Mouse (Mus musculus) CH12.LX (cell line): ENCODE measurements around the gene Pcdh7. TPM values are rescaled to one million over a fixed set of nuclear protein-coding genes. Genes with fewer than 3 reads are reported as not detected.

ENCODE experiments used
- DNase-seq: peaks from one replicate; pipeline ENCODE4 v3.0.0-alpha.2; 2013; ENCODE audit errors: extremely low read depth
- H3K27ac ChIP-seq: 2 replicates; pipeline ENCODE4 v1.5.1; 2012; ENCODE audit warnings: low read depth, mild to moderate bottlenecking, control low read depth, moderate library complexity; ENCODE audit not compliant: insufficient read depth
- H3K27me3 ChIP-seq: replicated peaks from 2 replicates; pipeline ENCODE3; 2012; ENCODE audit warnings: inconsistent platforms
- H3K36me3 ChIP-seq, 2 experiments: replicated peaks in 1 of 2; 2 replicates each; pipeline versions ENCODE3 to v1.6.1; 2012; ENCODE audit warnings: inconsistent platforms in 1 of 2, low read length in 1 of 2, mild to moderate bottlenecking in 1 of 2, mixed read lengths in 1 of 2, moderate library complexity in 1 of 2; ENCODE audit not compliant: control insufficient read depth in 1 of 2, insufficient read depth in 1 of 2
- H3K4me1 ChIP-seq, 2 experiments: 2 replicates each; pipeline ENCODE4 v1.6.1; 2012; ENCODE audit warnings: inconsistent platforms in 1 of 2, moderate library complexity in 1 of 2; ENCODE audit not compliant: insufficient read depth in 2 of 2, control insufficient read depth in 1 of 2
- H3K4me2 ChIP-seq: 2 replicates; pipeline ENCODE4 v1.6.1; 2012; ENCODE audit warnings: low read depth, mild to moderate bottlenecking, control low read depth; ENCODE audit not compliant: poor library complexity, insufficient read depth, severe bottlenecking
- H3K4me3 ChIP-seq, 3 experiments: fragments of 150-350 bp in 1 of 3; sonication (generic) in 1 of 3; replicated peaks in 1 of 3; 2 replicates each; pipeline versions ENCODE3 to v1.5.1; 2011 to 2012; ENCODE audit warnings: low read depth in 2 of 3, low read length in 2 of 3, mild to moderate bottlenecking in 2 of 3, moderate library complexity in 2 of 3, control low read depth in 1 of 3, improper control_type of control experiment in 1 of 3, inconsistent platforms in 1 of 3, mixed read lengths in 1 of 3; ENCODE audit not compliant: poor library complexity in 1 of 3
- H3K79me2 ChIP-seq: replicated peaks from 2 replicates; pipeline ENCODE4 v1.6.1; 2012; ENCODE audit warnings: mild to moderate bottlenecking, moderate library complexity; ENCODE audit not compliant: control insufficient read depth, poor library complexity, insufficient read depth, severe bottlenecking; ENCODE audit errors: extremely low read depth
- H3K9ac ChIP-seq: 2 replicates; pipeline ENCODE4 v1.6.1; 2012; ENCODE audit warnings: low read depth, mild to moderate bottlenecking, control low read depth, moderate library complexity; ENCODE audit not compliant: insufficient read depth
- H3K9me3 ChIP-seq: replicated peaks from 2 replicates; pipeline ENCODE3; 2012; ENCODE audit warnings: low read length, inconsistent platforms, mixed read lengths
- BHLHE40 ChIP-seq: IDR thresholded peaks from 2 replicates; pipeline ENCODE4 v1.6.1; 2011; ENCODE audit warnings: mild to moderate bottlenecking, low read depth, low read length, improper control_type of control experiment
- CTCF ChIP-seq, 2 experiments: IDR thresholded peaks in 1 of 2; conservative IDR thresholded peaks in 1 of 2; 2 replicates each; pipeline ENCODE4 v1.5.1; 2011 to 2012; ENCODE audit warnings: low read depth in 2 of 2, low read length in 2 of 2, improper control_type of control experiment in 1 of 2, inconsistent platforms in 1 of 2, mild to moderate bottlenecking in 1 of 2, moderate library complexity in 1 of 2
- E2F4 ChIP-seq: IDR thresholded peaks from 2 replicates; pipeline ENCODE4 v1.6.1; 2011; ENCODE audit warnings: low read depth, low read length, improper control_type of control experiment; ENCODE audit not compliant: insufficient replicate concordance
- EP300 ChIP-seq: IDR thresholded peaks from 2 replicates; pipeline ENCODE4 v1.6.1; 2011; ENCODE audit warnings: low read length, improper control_type of control experiment
- ETS1 ChIP-seq: conservative IDR thresholded peaks from 2 replicates; pipeline ENCODE4 v1.6.1; 2012; ENCODE audit warnings: low read depth, mild to moderate bottlenecking, inconsistent platforms, low read length, improper control_type of control experiment, moderate library complexity
- IRF4 ChIP-seq: IDR thresholded peaks from 2 replicates; pipeline ENCODE4 v1.6.1; 2014; ENCODE audit warnings: low read depth, mild to moderate bottlenecking, inconsistent platforms, low read length, improper control_type of control experiment
- JUN ChIP-seq: IDR thresholded peaks from 2 replicates; pipeline ENCODE4 v1.6.1; 2011; ENCODE audit warnings: low read depth, mild to moderate bottlenecking, low read length, improper control_type of control experiment, moderate library complexity; ENCODE audit not compliant: insufficient read depth
- MAX ChIP-seq: IDR thresholded peaks from 2 replicates; pipeline ENCODE4 v1.6.1; 2011; ENCODE audit warnings: low read length, improper control_type of control experiment
- MAZ ChIP-seq: IDR thresholded peaks from 2 replicates; pipeline ENCODE4 v1.6.1; 2012; ENCODE audit warnings: low read depth, mild to moderate bottlenecking, inconsistent platforms, low read length, improper control_type of control experiment, moderate library complexity
- MEF2A ChIP-seq: IDR thresholded peaks from 2 replicates; pipeline ENCODE4 v1.6.1; 2014; ENCODE audit warnings: low read depth, mild to moderate bottlenecking, inconsistent platforms, low read length, improper control_type of control experiment, borderline replicate concordance
- PAX5 ChIP-seq: IDR thresholded peaks from 2 replicates; pipeline ENCODE4 v1.6.1; 2012; ENCODE audit warnings: low read length, inconsistent platforms, mixed read lengths
- POLR2A ChIP-seq: IDR thresholded peaks from 2 replicates; pipeline ENCODE4 v1.6.1; 2011; ENCODE audit warnings: low read depth, mild to moderate bottlenecking, improper control_type of control experiment, low read length
- TBP ChIP-seq: conservative IDR thresholded peaks from 2 replicates; pipeline ENCODE4 v1.6.1; 2011; ENCODE audit warnings: low read depth, low read length, improper control_type of control experiment
- TCF12 ChIP-seq: IDR thresholded peaks from 2 replicates; pipeline ENCODE4 v1.6.1; 2014; ENCODE audit warnings: low read depth, mild to moderate bottlenecking, inconsistent platforms, low read length, improper control_type of control experiment
- USF1 ChIP-seq: IDR thresholded peaks from 2 replicates; pipeline ENCODE4 v1.6.1; 2014; ENCODE audit warnings: low read depth, mild to moderate bottlenecking, inconsistent platforms, low read length, improper control_type of control experiment
- USF2 ChIP-seq: conservative IDR thresholded peaks from 2 replicates; pipeline ENCODE4 v1.6.1; 2011; ENCODE audit warnings: low read depth, low read length, improper control_type of control experiment
- ZC3H11A ChIP-seq: IDR thresholded peaks from 2 replicates; pipeline ENCODE4 v1.6.1; 2012; ENCODE audit warnings: low read depth, mild to moderate bottlenecking, inconsistent platforms, low read length, improper control_type of control experiment
- ZKSCAN1 ChIP-seq: IDR thresholded peaks from 2 replicates; pipeline ENCODE4 v1.6.1; 2012; ENCODE audit warnings: low read depth, inconsistent platforms, low read length, improper control_type of control experiment, borderline replicate concordance
- ZMIZ1 ChIP-seq: IDR thresholded peaks from 2 replicates; pipeline ENCODE4 v1.6.1; 2012; ENCODE audit warnings: low read depth, mild to moderate bottlenecking, inconsistent platforms, low read length, improper control_type of control experiment
- dilution Hi-C: fragments of 300-500 bp; cut with MboI; formaldehyde crosslinking; loops from 2 replicates; pipeline ENCODE4 v1.14.3; 2020; ENCODE audit warnings: low sequenced_read_pairs; ENCODE audit not compliant: extremely low pct_unique_long_range_greater_than_20kb, extremely low pct_ligation_motif_present
- in situ Hi-C: fragments of 300-500 bp; cut with MboI; formaldehyde crosslinking; loops from 3 replicates; pipeline ENCODE4 v1.14.3; 2019; ENCODE audit warnings: low sequenced_read_pairs, low pct_ligation_motif_present, low pct_unique_long_range_greater_than_20kb, mixed read lengths
- polyA plus RNA-seq: library from polyadenylated mRNA; unstranded; fragments of >175 nt; gene quantifications from 2 replicates; pipeline ENCODE4 v1.2.1, GENCODE M21; 2012; ENCODE audit warnings: low read depth; ENCODE audit not compliant: insufficient read length
- total RNA-seq, 2 experiments: library from RNA; depleted of rRNA; stranded (reverse); fragments of 300-350 nt in 1 of 2; fragments of >200 nt in 1 of 2; gene quantifications; 2 replicates each; pipeline ENCODE4 v1.2.3; 2012 to 2014

The Pcdh7 gene
- total and polyA plus RNA-seq, 3 experiments: not detected

DNA sequence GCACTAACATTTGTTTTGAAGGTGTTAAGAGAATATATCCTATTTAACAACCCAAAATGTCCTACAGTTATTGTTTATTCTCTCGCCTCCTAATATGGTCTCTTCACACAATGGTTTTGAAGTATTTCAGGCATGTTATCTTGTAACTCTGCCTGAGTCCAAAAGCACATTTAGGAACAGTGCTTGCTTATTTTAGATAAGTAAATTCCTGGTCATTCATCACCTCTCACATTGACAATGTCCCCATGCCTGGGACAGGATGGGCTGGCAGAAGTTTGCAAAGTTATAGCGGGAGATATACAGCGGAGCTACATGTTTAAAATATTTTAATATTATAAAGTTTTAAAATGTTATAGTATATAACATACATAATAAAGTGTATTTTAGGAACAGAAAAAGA, 365.3 kb downstream of the Pcdh7 start:
- DNase-seq: no peak
- no peak overlapping the region for H3K27ac ChIP-seq
- H3K27me3 ChIP-seq: no peaks in the 10 kb centered on the region
- H3K79me2 ChIP-seq: no peaks in the 10 kb centered on the region
- no peak overlapping the region for H3K4me2 ChIP-seq
- no peaks in the 10 kb centered on the region for H3K4me1 ChIP-seq
- in situ Hi-C loops: no loop called here
- H3K4me3 ChIP-seq: no peak overlapping the region
- H3K36me3 ChIP-seq: no peaks in the 10 kb centered on the region
- H3K9ac ChIP-seq: no peak overlapping the region
- TF ChIP-seq EP300 (no peak), IRF4 (no peak), CTCF (conservative IDR thresholded peaks at IDR 0.05 in 1 of 2, IDR thresholded peaks at IDR 0.05 in 1 of 2; ENCODE audit: low read depth in 2 of 2, low read length in 2 of 2) (no peak), MEF2A (no peak), ZKSCAN1 (no peak), BHLHE40 (no peak), ZMIZ1 (no peak), POLR2A (no peak), ZC3H11A (no peak), TBP (no peak), USF2 (no peak), PAX5 (no peak), JUN (no peak), ETS1 (no peak)
- TF ChIP-seq, all 38 proteins: peak for 0
- dilution Hi-C loops: no loop called here
- no peaks in the 10 kb centered on the region for H3K9me3 ChIP-seq

DNA sequence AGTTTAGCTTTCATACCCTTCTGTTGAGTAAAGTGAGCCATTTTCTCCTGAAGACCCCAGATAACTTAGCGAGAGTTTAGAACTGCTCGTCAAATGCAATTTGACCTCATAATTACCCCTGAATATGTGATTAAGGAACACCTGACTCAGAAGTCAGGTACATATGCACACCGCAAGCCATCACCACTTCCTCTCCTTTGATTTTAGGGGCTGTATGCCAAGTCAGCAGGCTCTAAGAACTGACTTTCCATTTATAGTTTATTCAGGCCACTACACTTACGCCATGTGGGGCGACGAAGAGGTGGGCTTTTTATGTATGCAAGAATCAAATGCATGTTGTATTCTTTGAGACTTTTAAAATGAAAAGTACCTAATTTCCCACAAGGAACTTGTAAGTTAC, 366.2 kb downstream of the Pcdh7 start:
- dilution Hi-C loops (no loop called here), in situ Hi-C loops (no loop called here)
- TF ChIP-seq E2F4: no peak
- no peak for TF ChIP-seq JUN
- no peak for TF ChIP-seq MAZ
- TF ChIP-seq USF1: no peak
- no peak for TF ChIP-seq ZKSCAN1
- no peak for TF ChIP-seq TCF12
- no peak for TF ChIP-seq MEF2A
- no peak for TF ChIP-seq ZMIZ1
- TF ChIP-seq MAX: no peak
- Histone ChIP-seq H3K36me3 (no peaks in the 10 kb centered on the region), H3K9ac (no peak overlapping the region), H3K79me2 (no peaks in the 10 kb centered on the region), H3K27ac (no peak overlapping the region), H3K4me3 (no peak overlapping the region), H3K4me1 (no peaks in the 10 kb centered on the region), H3K4me2 (no peak overlapping the region), H3K27me3 (no peaks in the 10 kb centered on the region), H3K9me3 (no peaks in the 10 kb centered on the region)
- no peak for DNase-seq
